Mouse (Mus musculus) spleen, postnatal 14 days (tissue): ENCODE results near the gene Sct.

Experiments used
- DNase-seq, 2 experiments: peaks; one replicate each; pipeline ENCODE4 v3.0.0; 2021 to 2022; ENCODE audit warnings: low spot score in 2 of 2

Sct gene

GRCm38 (mm10) chr7:141229702-141230101 is 49.2 kb downstream of the Sct start:
- no peak for DNase-seq
